Mouse (Mus musculus) E14TG2a.4 (cell line): Measurements from ENCODE around the gene 1700003E16Rik.

Source experiments
- CTCF ChIP-seq: conservative IDR thresholded peaks from 2 replicates; pipeline ENCODE4 v1.5.1; 2014; ENCODE audit warnings: low read length
- POU5F1 ChIP-seq: IDR thresholded peaks from 2 replicates; pipeline ENCODE4 v1.6.1; 2014; ENCODE audit warnings: low read length, borderline replicate concordance

DNA sequence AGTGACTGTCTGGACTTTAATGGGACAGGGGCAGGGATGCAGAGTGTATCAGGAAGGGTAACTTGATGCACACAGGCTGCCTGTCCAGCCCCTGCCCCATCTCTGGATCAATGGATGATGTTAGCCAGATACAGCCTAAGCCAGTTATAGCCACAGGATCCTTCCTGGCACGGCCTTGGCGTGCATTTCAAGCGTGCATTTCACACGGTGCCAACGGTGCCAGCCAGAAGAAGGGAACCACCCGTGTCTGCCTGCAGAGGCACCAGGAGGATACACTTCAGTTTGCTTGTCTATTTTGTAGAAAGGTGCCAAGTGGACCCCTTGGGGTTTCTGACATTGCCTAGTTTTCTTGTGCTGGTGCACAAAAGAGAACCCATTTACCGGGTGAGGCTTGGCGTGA lies 16.2 kb upstream of the 1700003E16Rik start:
- TF ChIP-seq CTCF (no peak), POU5F1 (no peak)
